Mouse (Mus musculus) megakaryocyte, adult 5-6 weeks (primary cell): ENCODE results near the gene Clybl. TPM values are rescaled to one million over a fixed set of nuclear protein-coding genes. Genes with fewer than 3 reads are reported as not detected.

Experiments used
- ATAC-seq: 2 replicates; pipeline ENCODE4 v1.8.0; 2016; ENCODE audit warnings: mild to moderate bottlenecking, inconsistent platforms; ENCODE audit not compliant: poor library complexity, severe bottlenecking
- total RNA-seq, 2 experiments: library from RNA; stranded (forward) in 1 of 2; stranded (reverse) in 1 of 2; fragments of 153-499, 151-499 nt in 1 of 2; fragments of 221-1000, 200-1000 nt in 1 of 2; gene quantifications; 2 replicates each; pipeline versions ENCODE4 v1.2.3 to v1.2.4; 2015 to 2017

Gene Clybl
- total RNA-seq, 2 experiments from 2014 or later, result 4.8 to 11.1 TPM

GRCm38 (mm10) chr14:122406541-122407219 lies 225.2 kb downstream of the Clybl start:
- ATAC-seq, result no peak

- no peak for ATAC-seq
These were observed 231.5 kb downstream of the Clybl start for GRCm38 (mm10) chr14:122412841-122413541.

- no peak for ATAC-seq
These were observed 232.0 kb downstream of the Clybl start for GRCm38 (mm10) chr14:122413542-122413928.

- ATAC-seq, result no peak
These were observed 233.3 kb downstream of the Clybl start for GRCm38 (mm10) chr14:122414786-122415185.

- no peak for ATAC-seq
These were observed 234.8 kb downstream of the Clybl start for GRCm38 (mm10) chr14:122416166-122416771.

- ATAC-seq, result no peak
These were observed 242.9 kb downstream of the Clybl start for GRCm38 (mm10) chr14:122424441-122424840.

GRCm38 (mm10) chr14:122426529-122427203 lies 245.2 kb downstream of the Clybl start:
- ATAC-seq, result no peak

- no peak for ATAC-seq
These were observed 245.7 kb downstream of the Clybl start for GRCm38 (mm10) chr14:122427204-122427560.

- no peak for ATAC-seq
These were observed 246.2 kb downstream of the Clybl start for GRCm38 (mm10) chr14:122427654-122428053.

GRCm38 (mm10) chr14:122432558-122432957 lies 251.1 kb downstream of the Clybl start:
- no peak for ATAC-seq

GRCm38 (mm10) chr14:122434039-122434438 lies 252.5 kb downstream of the Clybl start:
- ATAC-seq, result no peak

- ATAC-seq, result no peak
These were observed 255.3 kb downstream of the Clybl start for GRCm38 (mm10) chr14:122436850-122437249.

- no peak for ATAC-seq
These were observed 268.3 kb downstream of the Clybl start for GRCm38 (mm10) chr14:122449601-122450495.

- no peak for ATAC-seq
These were observed 269.2 kb downstream of the Clybl start, which contains the start of gene Gm5089 for GRCm38 (mm10) chr14:122450496-122451382. Gene Gm5089 (minus strand): TSS chr14:122451115.

- no peak for ATAC-seq
These were observed 270.1 kb downstream of the Clybl start for GRCm38 (mm10) chr14:122451551-122452145.
